Mouse (Mus musculus): ENCODE results near the gene Gm4858.
"Not testable (repeated sequence)": the region's sequence is repeated elsewhere in the genome, so short reads cannot be mapped to it uniquely, and the experiment has no call there.

- not testable (repeated sequence) for TF ChIP-seq CTCF (IDR thresholded peaks at IDR 0.05; ENCODE audit: borderline replicate concordance, control insufficient read depth, extremely low read depth, insufficient read depth, low read length, poor library complexity); POLR2A (IDR thresholded peaks at IDR 0.05; ENCODE audit: control insufficient read depth, extremely low read depth, insufficient read depth, low read length, poor library complexity)
Observed at GRCm38 (mm10) chr3:93068523-93068922, at the start of gene Gm4858.
